Mouse (Mus musculus) myocyte (in vitro differentiated cells): Measurements from ENCODE around the gene Bahcc1. TPM values are rescaled to one million over a fixed set of nuclear protein-coding genes. Genes with fewer than 3 reads are reported as not detected.

Experiments
- H3K27me3 ChIP-seq: one replicate; pipeline ENCODE4 v1.6.1; 2011; ENCODE audit not compliant: control insufficient read depth, insufficient read depth, insufficient read length
- H3K36me3 ChIP-seq: one replicate; pipeline ENCODE4 v1.6.1; 2011; ENCODE audit not compliant: control insufficient read depth, insufficient read depth
- H3K4me2 ChIP-seq: one replicate; pipeline ENCODE4 v1.6.1; 2011; ENCODE audit warnings: low read depth, control low read depth
- H3K4me3 ChIP-seq: one replicate; pipeline ENCODE4 v1.5.1; 2011; ENCODE audit warnings: mild to moderate bottlenecking, control low read depth, moderate library complexity
- H3K79me2 ChIP-seq: one replicate; pipeline ENCODE4 v1.6.1; 2011; ENCODE audit not compliant: control insufficient read depth, insufficient read depth
- H3ac ChIP-seq: one replicate; pipeline ENCODE4 v1.6.1; 2011; ENCODE audit not compliant: control insufficient read depth, insufficient read length
- CEBPB ChIP-seq: IDR thresholded peaks from 2 replicates; pipeline ENCODE4 v1.6.1; 2011; ENCODE audit warnings: mild to moderate bottlenecking, moderate library complexity; ENCODE audit not compliant: poor library complexity, insufficient read depth, severe bottlenecking
- E2F4 ChIP-seq: IDR thresholded peaks from one replicate; pipeline ENCODE4 v1.6.1; 2011; ENCODE audit warnings: mild to moderate bottlenecking, control low read depth, moderate library complexity; ENCODE audit not compliant: insufficient read depth
- MAX ChIP-seq: IDR thresholded peaks from one replicate; pipeline ENCODE4 v1.6.1; 2011; ENCODE audit warnings: low read depth, mild to moderate bottlenecking, control low read depth
- MYOD1 ChIP-seq, 3 experiments: IDR thresholded peaks; one replicate each; pipeline ENCODE4 v1.6.1; 2011; ENCODE audit warnings: control low read depth in 2 of 3, low read depth in 2 of 3, mild to moderate bottlenecking in 2 of 3, moderate library complexity in 1 of 3; ENCODE audit not compliant: insufficient read length in 2 of 3, control insufficient read depth in 1 of 3
- MYOG ChIP-seq, 3 experiments: IDR thresholded peaks; one replicate each; pipeline ENCODE4 v1.6.1; 2011; ENCODE audit warnings: control low read depth in 2 of 3, low read depth in 2 of 3, mild to moderate bottlenecking in 2 of 3; ENCODE audit not compliant: insufficient read length in 2 of 3, control insufficient read depth in 1 of 3, insufficient read depth in 1 of 3
- POLR2A ChIP-seq: IDR thresholded peaks from one replicate; pipeline ENCODE4 v1.6.1; 2011; ENCODE audit warnings: low read depth, mild to moderate bottlenecking, control low read depth, moderate library complexity; ENCODE audit not compliant: insufficient read length
- POLR2AphosphoS2 ChIP-seq: IDR thresholded peaks from one replicate; pipeline ENCODE4 v1.6.1; 2011; ENCODE audit warnings: low read depth, control low read depth; ENCODE audit not compliant: insufficient read length
- REST ChIP-seq: IDR thresholded peaks from one replicate; pipeline ENCODE4 v1.6.1; 2011; ENCODE audit warnings: mild to moderate bottlenecking, control low read depth, moderate library complexity; ENCODE audit not compliant: insufficient read depth, insufficient read length
- SRF ChIP-seq: IDR thresholded peaks from one replicate; pipeline ENCODE4 v1.6.1; 2011; ENCODE audit warnings: low read depth; ENCODE audit not compliant: control insufficient read depth, insufficient read length
- TCF12 ChIP-seq: IDR thresholded peaks from one replicate; pipeline ENCODE4 v1.6.1; 2011; ENCODE audit warnings: mild to moderate bottlenecking, control low read depth; ENCODE audit not compliant: poor library complexity, insufficient read depth, severe bottlenecking
- TCF3 ChIP-seq: IDR thresholded peaks from one replicate; pipeline ENCODE4 v1.6.1; 2011; ENCODE audit warnings: low read depth, control low read depth; ENCODE audit not compliant: insufficient read length
- USF1 ChIP-seq: IDR thresholded peaks from one replicate; pipeline ENCODE4 v1.6.1; 2011; ENCODE audit warnings: low read depth, mild to moderate bottlenecking, control low read depth, moderate library complexity
- polyA plus RNA-seq: library from polyadenylated mRNA; unstranded; fragments of >200 nt; fragmentation: generic; extraction: Trizol; gene quantifications from one replicate; pipeline ENCODE4 v1.2.1, GENCODE M21; 2012; ENCODE audit warnings: missing spikeins

The Bahcc1 gene
- polyA plus RNA-seq, 1 experiment, result 6.3 TPM

DNA sequence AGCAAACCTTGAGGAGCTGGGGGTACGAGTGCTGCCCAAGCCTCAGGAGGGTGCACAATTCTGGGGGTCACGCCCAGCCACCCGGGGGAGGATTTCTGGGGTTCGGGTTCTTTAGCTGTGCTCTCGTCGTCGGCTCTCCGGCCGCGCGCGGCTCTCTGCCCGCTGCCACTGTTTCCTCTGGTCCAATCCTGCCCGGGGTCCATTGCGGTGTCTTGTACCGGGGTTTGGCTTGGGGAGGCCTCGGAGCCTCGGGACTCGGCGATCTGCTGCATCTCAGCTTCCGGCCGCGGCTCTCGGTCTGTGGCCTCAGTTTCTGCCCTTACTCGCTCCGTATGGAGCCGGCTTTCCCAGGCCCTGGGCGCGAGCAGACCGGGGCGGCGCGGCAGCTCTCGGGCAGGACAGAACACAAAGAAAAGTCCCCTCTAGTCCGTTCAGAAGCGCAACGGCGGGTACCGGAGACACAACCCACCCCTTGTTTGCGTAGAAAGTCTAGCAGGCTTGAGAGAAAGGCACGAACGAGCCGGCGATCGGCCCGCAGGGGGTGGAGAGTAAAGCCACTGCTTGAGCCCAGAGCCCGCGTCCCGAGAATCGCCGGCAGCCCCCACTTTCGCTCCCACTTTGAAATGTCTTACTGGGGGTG lies 1.5 kb downstream of the Bahcc1 start:
- peak overlapping the region; percentile 84 for H3K4me3 ChIP-seq
- H3K27me3 ChIP-seq, result no peaks in the 10 kb centered on the region
- H3K79me2 ChIP-seq, result peaks cover 67% of the 10 kb centered on the region
- no peaks in the 10 kb centered on the region for H3K36me3 ChIP-seq
- TF ChIP-seq MYOD1 (IDR thresholded peaks at IDR 0.05; ENCODE audit: control insufficient read depth in 1 of 3, insufficient read length in 2 of 3, low read depth in 2 of 3) (no peak), E2F4 (no peak), REST (no peak), SRF (no peak), CEBPB (no peak), POLR2A (peak; percentile 19), MAX (no peak)
- H3ac ChIP-seq, result peak overlapping the region; percentile 94
- peak overlapping the region; percentile 100 for H3K4me2 ChIP-seq

DNA sequence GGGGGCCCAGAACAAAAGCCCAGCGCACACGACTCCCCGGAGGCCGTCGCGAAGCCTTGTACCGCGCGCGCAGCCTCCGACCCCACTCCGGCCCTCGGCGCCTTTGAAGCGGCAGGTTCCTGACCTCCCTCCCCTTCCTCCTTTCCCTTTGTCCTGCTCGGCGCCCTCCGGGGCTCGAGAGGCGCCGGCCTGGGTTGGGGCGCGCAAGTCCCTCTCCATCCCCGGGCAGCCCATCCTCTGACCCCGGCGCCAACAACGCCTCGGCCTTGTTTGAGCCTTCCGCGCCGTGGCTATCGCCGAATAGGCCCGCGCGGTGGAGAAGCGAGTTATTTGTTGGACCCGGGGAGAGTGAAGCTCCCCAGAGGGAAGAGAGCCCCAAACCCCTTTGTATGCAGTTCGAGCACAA lies 2.0 kb downstream of the Bahcc1 start:
- Histone ChIP-seq H3K4me2 (peak overlapping the region; percentile 100), H3K4me3 (peak overlapping the region; percentile 84), H3K79me2 (peaks cover 62% of the 10 kb centered on the region), H3K36me3 (no peaks in the 10 kb centered on the region), H3ac (peak overlapping the region; percentile 94), H3K27me3 (no peaks in the 10 kb centered on the region)
- TF ChIP-seq CEBPB (no peak), USF1 (no peak), POLR2AphosphoS2 (peak; percentile 32), E2F4 (no peak), MAX (no peak), REST (no peak)

DNA sequence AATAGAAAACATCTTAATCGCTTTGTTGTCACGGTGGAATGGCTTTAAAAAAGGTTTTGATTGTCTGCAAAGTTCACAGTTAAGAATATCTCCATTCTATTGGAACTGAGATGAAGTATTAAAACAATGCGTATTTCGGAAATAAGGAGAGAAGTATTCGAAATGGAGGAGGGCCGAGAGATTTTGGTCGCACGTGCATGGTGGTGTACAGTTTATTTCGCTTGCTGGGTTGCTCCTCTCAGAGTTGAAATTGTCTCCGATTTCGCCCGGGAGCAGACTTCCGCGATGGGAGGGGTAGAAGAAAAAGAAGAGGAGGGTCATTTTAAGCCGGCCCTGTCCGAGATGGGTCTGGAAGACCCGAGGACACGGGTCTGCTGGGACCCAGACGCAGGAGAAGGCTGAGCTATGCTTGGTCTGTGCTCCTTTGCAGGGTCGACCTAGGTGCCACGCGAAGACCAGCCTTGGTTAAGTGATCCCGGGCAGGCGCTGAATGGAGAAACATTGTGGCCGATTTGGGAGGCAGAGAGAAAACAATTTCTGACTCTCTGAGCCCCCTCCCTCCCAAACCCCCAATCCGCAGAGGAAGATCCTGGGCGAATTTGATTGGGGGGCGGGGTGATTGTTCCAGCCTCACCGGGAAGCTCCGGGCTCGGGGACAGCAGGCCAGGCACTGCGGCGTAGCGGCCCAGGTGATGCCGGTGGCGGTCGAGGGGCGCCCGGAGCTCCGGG lies 2.8 kb downstream of the Bahcc1 start:
- Histone ChIP-seq H3K27me3 (no peaks in the 10 kb centered on the region), H3ac (peak overlapping the region; percentile 94), H3K79me2 (peaks cover 58% of the 10 kb centered on the region)

GRCm38 (mm10) chr11:120236114-120236437 lies 3.3 kb downstream of the Bahcc1 start:
- TF ChIP-seq REST (no peak), E2F4 (no peak), MYOG (IDR thresholded peaks at IDR 0.05; ENCODE audit: control insufficient read depth in 1 of 3, insufficient read depth in 1 of 3, insufficient read length in 2 of 3, low read depth in 2 of 3) (no peak), CEBPB (no peak), USF1 (no peak), POLR2AphosphoS2 (no peak), TCF12 (no peak), POLR2A (no peak)
- peak overlapping the region; percentile 84 for H3K4me3 ChIP-seq
- H3K4me2 ChIP-seq, result peak overlapping the region; percentile 100
- H3K36me3 ChIP-seq, result no peaks in the 10 kb centered on the region
- H3K79me2 ChIP-seq, result peaks cover 52% of the 10 kb centered on the region
- H3K27me3 ChIP-seq, result no peaks in the 10 kb centered on the region
- peak overlapping the region; percentile 94 for H3ac ChIP-seq

More for the DNA sequence above, 2.8 kb downstream of the Bahcc1 start:
- H3K4me2 ChIP-seq, result peak overlapping the region; percentile 100
- H3K4me3 ChIP-seq, result peak overlapping the region; percentile 84
- H3K36me3 ChIP-seq, result no peaks in the 10 kb centered on the region
- no peak for TF ChIP-seq E2F4
- TF ChIP-seq SRF, result no peak
- TF ChIP-seq TCF12, result no peak
- TF ChIP-seq POLR2A, result peak; percentile 44
- no peak for TF ChIP-seq POLR2AphosphoS2

DNA sequence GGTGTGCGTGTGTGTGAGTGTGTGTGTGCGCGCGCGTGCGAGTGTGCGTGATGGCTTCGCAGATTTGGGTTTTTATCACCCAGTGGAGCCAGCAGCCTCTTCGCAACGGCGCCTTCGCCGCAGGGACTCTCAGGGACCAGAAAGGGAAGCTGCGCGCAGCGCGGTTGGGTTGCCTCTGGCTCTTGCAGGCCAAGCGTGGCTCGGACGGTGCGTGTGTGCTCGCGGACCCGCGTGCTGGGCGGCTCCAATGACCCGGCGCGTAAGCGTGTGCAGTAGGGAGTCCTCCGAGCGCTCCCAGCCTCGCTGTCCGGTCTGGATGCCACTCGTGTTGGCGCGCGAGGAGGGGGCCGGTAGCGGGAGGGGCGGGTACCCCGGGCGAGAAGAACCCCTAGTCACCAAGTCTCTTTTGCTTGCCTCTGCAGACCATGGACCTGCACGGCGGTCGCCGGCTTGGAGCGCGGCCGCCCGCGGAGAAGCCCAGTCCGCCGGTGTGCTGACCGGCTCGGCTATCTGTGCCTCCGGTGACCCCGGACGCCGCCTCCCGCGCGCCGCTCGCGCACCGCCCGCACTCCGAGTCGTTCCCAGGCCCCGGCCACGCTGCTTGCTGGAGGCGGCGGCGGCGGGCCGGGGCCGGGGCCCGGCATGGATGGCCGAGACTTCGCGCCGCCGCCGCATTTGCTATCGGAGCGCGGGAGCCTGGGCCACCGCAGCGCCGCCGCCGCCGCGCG lies 3.9 kb downstream of the Bahcc1 start:
- Histone ChIP-seq H3K4me3 (peak overlapping the region; percentile 84), H3ac (peak overlapping the region; percentile 94), H3K27me3 (no peaks in the 10 kb centered on the region), H3K36me3 (no peaks in the 10 kb centered on the region), H3K79me2 (peaks cover 51% of the 10 kb centered on the region), H3K4me2 (peak overlapping the region; percentile 100)
- TF ChIP-seq USF1, result no peak
- TF ChIP-seq POLR2A, result peak; percentile 44
- no peak for TF ChIP-seq TCF12
- peak; percentile 30 for TF ChIP-seq POLR2AphosphoS2
- TF ChIP-seq TCF3, result no peak
- TF ChIP-seq MYOD1 (IDR thresholded peaks at IDR 0.05; ENCODE audit: control insufficient read depth in 1 of 3, insufficient read length in 2 of 3, low read depth in 2 of 3), result no peak
- TF ChIP-seq MYOG (IDR thresholded peaks at IDR 0.05; ENCODE audit: control insufficient read depth in 1 of 3, insufficient read depth in 1 of 3, insufficient read length in 2 of 3, low read depth in 2 of 3), result no peak
- TF ChIP-seq CEBPB, result no peak
- no peak for TF ChIP-seq REST
- no peak for TF ChIP-seq MAX
- TF ChIP-seq E2F4, result no peak
- TF ChIP-seq SRF, result no peak
